Mouse (Mus musculus) C2C12 (cell line): Measurements from ENCODE around the gene Hsp90ab1. TPM values are rescaled to one million over a fixed set of nuclear protein-coding genes. Genes with fewer than 3 reads are reported as not detected.

Source experiments
- H3K27me3 ChIP-seq: one replicate; pipeline ENCODE4 v1.6.1; 2011; ENCODE audit not compliant: control insufficient read depth, insufficient read depth, insufficient read length
- H3K36me3 ChIP-seq: one replicate; pipeline ENCODE4 v1.6.1; 2011; ENCODE audit not compliant: control insufficient read depth, insufficient read depth
- H3K4me3 ChIP-seq: one replicate; pipeline ENCODE4 v1.5.1; 2011; ENCODE audit warnings: mild to moderate bottlenecking, control low read depth; ENCODE audit not compliant: poor library complexity, insufficient read depth, severe bottlenecking
- H3K79me2 ChIP-seq: one replicate; pipeline ENCODE4 v1.6.1; 2011; ENCODE audit not compliant: control insufficient read depth, insufficient read depth
- H3K79me3 ChIP-seq: one replicate; pipeline ENCODE4 v1.6.1; 2011; ENCODE audit warnings: low read depth, control low read depth
- H3ac ChIP-seq: one replicate; pipeline ENCODE3; 2011; ENCODE audit warnings: low read depth; ENCODE audit not compliant: control insufficient read depth, insufficient read length
- CEBPB ChIP-seq: IDR thresholded peaks from one replicate; pipeline ENCODE4 v1.6.1; 2011; ENCODE audit warnings: low read depth, mild to moderate bottlenecking, control low read depth, moderate library complexity
- CTCF ChIP-seq: IDR thresholded peaks from one replicate; pipeline ENCODE4 v1.5.1; 2011; ENCODE audit not compliant: control insufficient read depth, insufficient read depth, insufficient read length
- FOSL1 ChIP-seq: IDR thresholded peaks from one replicate; pipeline ENCODE4 v1.8.0; 2011; ENCODE audit warnings: mild to moderate bottlenecking, low read length; ENCODE audit not compliant: poor library complexity, insufficient read depth, severe bottlenecking
- MAX ChIP-seq: IDR thresholded peaks from one replicate; pipeline ENCODE4 v1.6.1; 2011; ENCODE audit warnings: mild to moderate bottlenecking, control low read depth
- MYOD1 ChIP-seq: IDR thresholded peaks from one replicate; pipeline ENCODE4 v1.6.1; 2011; ENCODE audit warnings: low read depth; ENCODE audit not compliant: control insufficient read depth, insufficient read length
- MYOG ChIP-seq: IDR thresholded peaks from one replicate; pipeline ENCODE4 v1.6.1; 2011; ENCODE audit not compliant: control insufficient read depth, insufficient read length; ENCODE audit errors: extremely low read depth
- USF1 ChIP-seq: IDR thresholded peaks from one replicate; pipeline ENCODE4 v1.6.1; 2011; ENCODE audit warnings: low read depth, mild to moderate bottlenecking, control low read depth, moderate library complexity
- polyA plus RNA-seq: library from polyadenylated mRNA; unstranded; fragments of >200 nt; fragmentation: generic; extraction: Trizol; gene quantifications from one replicate; pipeline ENCODE4 v1.2.1, GENCODE M21; 2012; ENCODE audit warnings: missing spikeins

Gene Hsp90ab1
- polyA plus RNA-seq, 1 experiment = 2,021 TPM

GRCm38 (mm10) chr17:45616046-45616650 lies 43.1 kb upstream of the Hsp90ab1 start:
- no peaks in the 10 kb centered on the region for H3K36me3 ChIP-seq
- H3K27me3 ChIP-seq = no peaks in the 10 kb centered on the region
- no peaks in the 10 kb centered on the region for H3K79me3 ChIP-seq
- TF ChIP-seq CTCF = no peak
- TF ChIP-seq MYOG = peak; percentile 84
- peak; percentile 93 for TF ChIP-seq MYOD1
- TF ChIP-seq MAX = no peak
- TF ChIP-seq CEBPB = peak; percentile 61
- TF ChIP-seq FOSL1 = no peak
- TF ChIP-seq USF1 = no peak
- H3K4me3 ChIP-seq = no peak overlapping the region
- H3K79me2 ChIP-seq = no peaks in the 10 kb centered on the region
- H3ac ChIP-seq = no peak overlapping the region

GRCm38 (mm10) chr17:45612921-45613320 lies 39.9 kb upstream of the Hsp90ab1 start:
- no peak overlapping the region for H3ac ChIP-seq
- H3K27me3 ChIP-seq = no peaks in the 10 kb centered on the region
- H3K79me2 ChIP-seq = no peaks in the 10 kb centered on the region
- H3K79me3 ChIP-seq = no peaks in the 10 kb centered on the region
- no peaks in the 10 kb centered on the region for H3K36me3 ChIP-seq
- TF ChIP-seq MYOD1 (no peak), FOSL1 (no peak), CTCF (no peak), MYOG (no peak), USF1 (no peak), CEBPB (no peak), MAX (no peak)
- no peak overlapping the region for H3K4me3 ChIP-seq

GRCm38 (mm10) chr17:45612008-45612407 lies 38.9 kb upstream of the Hsp90ab1 start:
- Histone ChIP-seq H3K36me3 (no peaks in the 10 kb centered on the region), H3K27me3 (no peaks in the 10 kb centered on the region), H3K4me3 (no peak overlapping the region), H3K79me3 (no peaks in the 10 kb centered on the region), H3K79me2 (no peaks in the 10 kb centered on the region), H3ac (no peak overlapping the region)
- TF ChIP-seq CEBPB (no peak), FOSL1 (no peak), MAX (no peak), CTCF (no peak), USF1 (no peak), MYOD1 (no peak), MYOG (no peak)

GRCm38 (mm10) chr17:45610144-45610866 lies 37.2 kb upstream of the Hsp90ab1 start:
- TF ChIP-seq MYOG (no peak), CTCF (no peak), USF1 (no peak), MAX (no peak), FOSL1 (no peak), CEBPB (no peak), MYOD1 (no peak)
- H3K27me3 ChIP-seq = no peaks in the 10 kb centered on the region
- no peaks in the 10 kb centered on the region for H3K36me3 ChIP-seq
- no peak overlapping the region for H3K4me3 ChIP-seq
- no peaks in the 10 kb centered on the region for H3K79me3 ChIP-seq
- no peak overlapping the region for H3ac ChIP-seq
- H3K79me2 ChIP-seq = no peaks in the 10 kb centered on the region

GRCm38 (mm10) chr17:45608396-45608795 lies 35.3 kb upstream of the Hsp90ab1 start:
- Histone ChIP-seq H3ac (no peak overlapping the region), H3K79me3 (no peaks in the 10 kb centered on the region), H3K79me2 (no peaks in the 10 kb centered on the region), H3K4me3 (no peak overlapping the region), H3K36me3 (no peaks in the 10 kb centered on the region), H3K27me3 (no peaks in the 10 kb centered on the region)
- TF ChIP-seq MYOD1 = no peak
- TF ChIP-seq CEBPB = peak; percentile 40
